Mouse (Mus musculus) 416B (cell line): ENCODE results near the gene Calr4.
A peak's percentile ranks its signal among the peaks of the same experiment; 100 is the strongest.

ENCODE experiments used
- DNase-seq: peaks from one replicate; pipeline ENCODE4 v3.0.0; 2011; ENCODE audit warnings: low read depth

Gene Calr4

GRCm38 (mm10) chr4:109279689-109280458 lies 45.6 kb downstream of the Calr4 start, which contains the start of gene Eps15:
Gene Eps15, plus strand, starts transcription at chr4:109280268.
- DNase-seq: peak; percentile 89

GRCm38 (mm10) chr4:109280459-109281160 lies 46.3 kb downstream of the Calr4 start:
- no peak for DNase-seq

- DNase-seq: peak; percentile 26
These were observed 46.9 kb downstream of the Calr4 start for GRCm38 (mm10) chr4:109281161-109281560.

GRCm38 (mm10) chr4:109281946-109282345 lies 47.7 kb downstream of the Calr4 start:
- peak; percentile 32 for DNase-seq

- no peak for DNase-seq
These were observed 60.3 kb downstream of the Calr4 start for GRCm38 (mm10) chr4:109294629-109295028.

GRCm38 (mm10) chr4:109296510-109296909 lies 62.2 kb downstream of the Calr4 start:
- DNase-seq: no peak

- no peak for DNase-seq
These were observed 64.9 kb downstream of the Calr4 start for GRCm38 (mm10) chr4:109299136-109299535.
